Mouse (Mus musculus): Measurements from ENCODE around the gene Gm26661. TPM values are rescaled to one million over a fixed set of nuclear protein-coding genes. Genes with fewer than 3 reads are reported as not detected.

The Gm26661 gene
- total and polyA plus RNA-seq, 3 experiments, result not detected

DNA sequence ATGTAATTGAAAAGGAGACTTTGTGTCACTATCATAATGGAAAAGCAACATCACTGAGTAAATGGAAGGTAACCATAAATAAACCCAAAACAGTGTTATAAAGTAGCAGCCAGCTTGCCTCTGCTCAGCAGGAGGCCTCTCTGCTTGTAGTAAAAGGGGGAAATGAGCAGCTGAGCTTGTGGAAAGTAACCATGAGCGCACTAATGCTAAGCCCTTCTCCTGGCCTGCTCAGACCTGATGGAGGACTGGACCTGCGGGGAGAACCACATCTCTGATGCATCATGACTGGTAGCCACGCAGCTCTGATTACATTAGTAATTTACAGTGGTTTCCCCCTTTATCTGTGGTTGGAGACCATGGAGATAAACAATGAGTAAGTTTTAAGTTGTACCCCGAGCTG lies 42.1 kb downstream of the Gm26661 start:
- peaks cover 5% of the 10 kb centered on the region for H3K4me1 ChIP-seq (ENCODE audit: control insufficient read depth, insufficient read depth, low read length)
- no peaks in the 10 kb centered on the region; the same call in 1 of the 2 replicates for H3K36me3 ChIP-seq (ENCODE audit: control insufficient read depth, insufficient read depth, low read length)
- no peak overlapping the region for H3K27ac ChIP-seq
- H3K27me3 ChIP-seq (ENCODE audit: control insufficient read depth, insufficient read depth, low read length), result no peaks in the 10 kb centered on the region
- WGBS, result 86% methylated on average over 4 of the region's 4 CpGs
- no peak for DNase-seq
- H3K79me2 ChIP-seq (replicated peaks; ENCODE audit: control insufficient read depth, insufficient read depth, low read length), result peaks cover 1% of the 10 kb centered on the region; the same call in 1 of the 2 replicates
- intact Hi-C loops (cut with DNase I), result no loop called here
- TF ChIP-seq CTCF (IDR thresholded peaks at IDR 0.05), result no peak
- no peak for TF ChIP-seq POLR2A (IDR thresholded peaks at IDR 0.05; ENCODE audit: insufficient read depth, low read depth, low read length)
- TF ChIP-seq EP300 (IDR thresholded peaks at IDR 0.05; ENCODE audit: insufficient read depth, low read depth, low read length), result no peak
- no peak overlapping the region for H3K4me3 ChIP-seq
- H3K9ac ChIP-seq (ENCODE audit: low read depth, low read length), result no peak overlapping the region

DNA sequence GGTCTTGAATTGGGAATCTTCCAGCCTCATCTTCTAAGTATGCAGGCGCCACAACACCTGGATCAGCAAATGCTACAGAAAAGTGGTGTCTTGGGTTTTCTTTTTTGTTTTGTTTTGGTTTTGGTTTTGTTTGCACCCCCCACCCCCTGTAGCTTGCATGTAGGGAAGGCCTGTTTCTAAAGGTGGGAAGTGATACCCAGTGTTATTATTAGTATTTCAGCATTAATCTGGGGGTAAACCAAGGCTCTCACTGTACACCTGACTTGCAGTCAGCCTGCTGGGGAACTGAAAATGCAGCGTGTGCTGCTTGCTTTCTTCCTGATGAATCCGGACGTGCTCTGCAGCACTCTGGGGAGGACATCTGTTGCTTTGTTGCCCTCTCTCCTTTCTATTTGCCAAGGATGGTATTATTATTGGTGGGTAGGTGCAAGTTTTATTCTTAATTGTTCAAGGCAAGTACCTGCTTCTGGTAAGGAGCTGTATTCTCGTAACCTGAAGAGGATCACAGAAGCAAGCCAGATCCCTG lies 47.2 kb downstream of the Gm26661 start:
- no peak for DNase-seq
- intact Hi-C loops (cut with DNase I), result no loop called here
- Histone ChIP-seq H3K4me1 (ENCODE audit: control insufficient read depth, insufficient read depth, low read length) (peaks cover 5% of the 10 kb centered on the region), H3K36me3 (ENCODE audit: control insufficient read depth, insufficient read depth, low read length) (no peaks in the 10 kb centered on the region), H3K9ac (ENCODE audit: low read depth, low read length) (no peak overlapping the region), H3K4me3 (no peak overlapping the region), H3K79me2 (replicated peaks; ENCODE audit: control insufficient read depth, insufficient read depth, low read length) (peaks cover 1% of the 10 kb centered on the region; the same call in 1 of the 2 replicates), H3K27ac (no peak overlapping the region), H3K27me3 (ENCODE audit: control insufficient read depth, insufficient read depth, low read length) (no peaks in the 10 kb centered on the region)
- TF ChIP-seq CTCF (IDR thresholded peaks at IDR 0.05), result no peak
- TF ChIP-seq EP300 (IDR thresholded peaks at IDR 0.05; ENCODE audit: insufficient read depth, low read depth, low read length), result no peak
- TF ChIP-seq POLR2A (IDR thresholded peaks at IDR 0.05; ENCODE audit: insufficient read depth, low read depth, low read length), result no peak
- 74% methylated on average over 5 of the region's 5 CpGs for WGBS

DNA sequence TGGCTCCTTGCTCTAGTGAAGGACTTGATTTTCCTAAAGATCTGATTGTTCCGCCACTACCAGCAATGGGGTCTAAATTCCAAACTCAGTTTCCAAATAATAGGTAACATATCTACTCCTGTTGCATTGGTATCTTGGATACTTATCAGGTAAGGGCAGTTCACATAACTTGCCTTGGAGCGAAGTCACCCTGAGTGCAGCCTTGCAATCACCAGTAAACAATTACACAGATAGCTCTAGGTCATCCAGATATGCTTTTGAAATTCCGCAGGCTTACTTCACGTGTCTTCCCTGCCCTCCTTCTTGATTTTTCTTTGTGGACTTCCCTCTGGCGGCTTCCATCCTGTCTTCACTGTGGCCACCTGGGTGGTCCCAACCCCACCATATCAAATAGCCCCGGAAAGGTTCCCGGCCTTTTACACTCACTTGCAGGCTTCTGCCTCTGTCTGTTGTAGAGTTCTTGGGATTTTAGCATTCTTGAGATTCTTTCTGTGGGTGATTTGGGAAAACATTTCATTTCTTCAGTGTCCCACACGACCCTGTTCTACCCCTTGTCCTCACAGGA lies 48.6 kb downstream of the Gm26661 start:
- intact Hi-C loops (cut with DNase I), result no loop called here
- 70% methylated on average over 8 of the region's 8 CpGs for WGBS
- no peaks in the 10 kb centered on the region for H3K79me2 ChIP-seq (replicated peaks; ENCODE audit: control insufficient read depth, insufficient read depth, low read length)
- no peak overlapping the region for H3K9ac ChIP-seq (ENCODE audit: low read depth, low read length)
- DNase-seq, result no peak
- H3K4me3 ChIP-seq, result no peak overlapping the region
- no peak overlapping the region for H3K27ac ChIP-seq
- H3K4me1 ChIP-seq (ENCODE audit: control insufficient read depth, insufficient read depth, low read length), result peaks cover 5% of the 10 kb centered on the region
- TF ChIP-seq EP300 (IDR thresholded peaks at IDR 0.05; ENCODE audit: insufficient read depth, low read depth, low read length) (no peak), CTCF (IDR thresholded peaks at IDR 0.05) (no peak), POLR2A (IDR thresholded peaks at IDR 0.05; ENCODE audit: insufficient read depth, low read depth, low read length) (no peak)
- H3K36me3 ChIP-seq (ENCODE audit: control insufficient read depth, insufficient read depth, low read length), result no peaks in the 10 kb centered on the region
- no peaks in the 10 kb centered on the region for H3K27me3 ChIP-seq (ENCODE audit: control insufficient read depth, insufficient read depth, low read length)

Other genes with a start within 250 kb of the Gm26661 start
- gene Gm3558, start 223.0 kb upstream of the Gm26661 start, total RNA-seq (2021), result 1 to 10 TPM in 1 of 2 experiments, under 1 TPM in 1; 0.91 to 1.1 TPM
- gene Gm3558, start 223.0 kb upstream of the Gm26661 start, polyA plus RNA-seq (2012; rRNA removed), result 0.23 and 0.45 TPM in 2 replicates
- not detected for gene Gm10338, start 196.0 kb upstream of the Gm26661 start, total RNA-seq (2021)
- gene Gm10338, start 196.0 kb upstream of the Gm26661 start, polyA plus RNA-seq (2012; rRNA removed), result not detected in 2 replicates
- gene Gm10128, start 147.6 kb upstream of the Gm26661 start, total RNA-seq (2021), result not detected
- not detected in 2 replicates for gene Gm10128, start 147.6 kb upstream of the Gm26661 start, polyA plus RNA-seq (2012; rRNA removed)
- gene Flnb, start 26.4 kb downstream of the Gm26661 start, total RNA-seq (2021), result 10 to 100 TPM; 17.0 to 22.7 TPM
- 9.6 and 18.2 TPM in 2 replicates for gene Flnb, start 26.4 kb downstream of the Gm26661 start, polyA plus RNA-seq (2012; rRNA removed)
- not detected for gene Gm45521, start 165.7 kb downstream of the Gm26661 start, total RNA-seq (2021)
- not detected in 2 replicates for gene Gm45521, start 165.7 kb downstream of the Gm26661 start, polyA plus RNA-seq (2012; rRNA removed)
- gene Dnase1l3, start 203.0 kb downstream of the Gm26661 start, total RNA-seq (2021), result under 1 TPM in 1 of 2 experiments, not detected in 1; 0.07 TPM
- gene Dnase1l3, start 203.0 kb downstream of the Gm26661 start, polyA plus RNA-seq (2012; rRNA removed), result 0.12 and 0.57 TPM in 2 replicates
- 10 to 100 TPM in 1 of 2 experiments, 1 to 10 TPM in 1; 8.9 to 13.7 TPM for gene Abhd6, start 211.3 kb downstream of the Gm26661 start, total RNA-seq (2021)
- 12.4 and 15.3 TPM in 2 replicates for gene Abhd6, start 211.3 kb downstream of the Gm26661 start, polyA plus RNA-seq (2012; rRNA removed)

Measured in heart, adult 2 months (tissue).